Mouse (Mus musculus): ENCODE data around the gene Adra1b. TPM values are rescaled to one million over a fixed set of nuclear protein-coding genes. Genes with fewer than 3 reads are reported as not detected.

Adra1b gene
- polyA plus RNA-seq, 1 experiment from 2014 or later = 6.5 TPM

DNA sequence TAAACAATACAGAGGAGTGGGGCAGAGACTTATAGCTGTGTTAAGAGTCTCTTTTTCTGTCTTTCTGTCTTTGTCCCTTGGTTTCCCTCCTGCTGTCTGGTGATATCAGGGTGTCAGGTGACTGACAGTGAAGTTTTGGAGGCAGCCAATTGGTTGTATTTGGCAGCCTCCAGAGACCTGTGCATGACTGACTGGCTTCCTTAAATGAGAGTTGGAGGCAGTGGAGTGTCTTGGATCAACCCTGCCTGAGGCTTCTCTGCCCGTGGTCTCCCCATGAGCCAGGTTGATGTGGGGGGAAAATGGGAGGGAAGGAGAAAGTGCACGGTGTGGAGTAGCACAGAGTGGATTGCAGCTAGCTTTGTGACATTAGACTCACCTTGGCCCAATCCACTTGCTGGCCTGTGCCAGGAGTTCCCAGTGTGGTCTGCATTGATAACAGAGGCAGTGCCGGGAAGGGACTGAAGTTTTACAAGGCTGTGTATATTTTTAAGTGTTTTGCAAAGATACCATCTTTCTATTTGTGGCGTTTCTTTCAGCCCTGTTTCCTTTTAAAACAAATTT is 33.2 kb downstream of the Adra1b start:
- Histone ChIP-seq H3K36me3 (ENCODE audit: insufficient read depth, low read length) (no peaks in the 10 kb centered on the region), H3K4me2 (replicated peaks; ENCODE audit: low read depth, low read length) (no peak overlapping the region), H3K4me3 (ENCODE audit: low read depth, low read length) (no peak overlapping the region), H3K27ac (ENCODE audit: low read length) (no peak overlapping the region), H3K27me3 (replicated peaks; ENCODE audit: insufficient read depth, low read length) (no peaks in the 10 kb centered on the region), H3K4me1 (ENCODE audit: insufficient read depth, low read depth, low read length) (no peaks in the 10 kb centered on the region), H3K9ac (replicated peaks; ENCODE audit: low read depth) (no peak overlapping the region), H3K9me3 (ENCODE audit: low read length) (no peaks in the 10 kb centered on the region)
- no peak for ATAC-seq
- TF ChIP-seq CTCF (IDR thresholded peaks at IDR 0.05) (no peak), EP300 (IDR thresholded peaks at IDR 0.05) (no peak)
- WGBS = 52% methylated on average over 4 of the region's 4 CpGs
- DNase-seq (ENCODE audit: low spot score) = no peak

GRCm38 (mm10) chr11:43865298-43866165 is 35.5 kb downstream of the Adra1b start:
- ATAC-seq (no peak), DNase-seq (ENCODE audit: low spot score) (no peak)
- no peaks in the 10 kb centered on the region for H3K9me3 ChIP-seq (ENCODE audit: low read length)
- 76% methylated on average over 6 of the region's 6 CpGs for WGBS
- H3K27me3 ChIP-seq (replicated peaks; ENCODE audit: insufficient read depth, low read length) = no peaks in the 10 kb centered on the region
- no peaks in the 10 kb centered on the region for H3K4me1 ChIP-seq (ENCODE audit: insufficient read depth, low read depth, low read length)
- TF ChIP-seq CTCF (IDR thresholded peaks at IDR 0.05) (no peak), EP300 (IDR thresholded peaks at IDR 0.05) (no peak)
- H3K27ac ChIP-seq (ENCODE audit: low read length) = no peak overlapping the region
- H3K9ac ChIP-seq (replicated peaks; ENCODE audit: low read depth) = no peak overlapping the region
- H3K36me3 ChIP-seq (ENCODE audit: insufficient read depth, low read length) = no peaks in the 10 kb centered on the region
- H3K4me3 ChIP-seq (ENCODE audit: low read depth, low read length) = no peak overlapping the region
- no peak overlapping the region for H3K4me2 ChIP-seq (replicated peaks; ENCODE audit: low read depth, low read length)

DNA sequence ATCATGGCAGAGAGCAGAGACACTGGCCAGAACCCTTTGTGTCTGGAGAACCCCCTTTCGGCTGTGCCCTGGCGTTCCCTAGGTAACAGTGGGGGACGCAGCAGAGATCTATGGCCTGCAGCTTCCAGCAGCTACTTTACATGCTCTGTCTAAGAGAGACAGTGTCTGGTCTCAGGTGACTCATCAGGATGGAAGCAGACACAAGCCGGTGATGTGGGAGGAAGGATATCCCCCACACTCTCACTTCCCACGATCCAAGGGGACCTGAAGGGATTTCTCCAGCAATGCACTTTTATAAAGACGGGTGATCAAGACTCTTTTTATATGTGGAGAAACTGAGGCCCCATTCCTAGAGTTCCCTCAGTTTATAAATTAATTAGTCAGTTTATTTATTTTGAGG is 48.0 kb downstream of the Adra1b start:
- TF ChIP-seq CTCF (IDR thresholded peaks at IDR 0.05) (no peak), EP300 (IDR thresholded peaks at IDR 0.05) (no peak)
- 75% methylated on average over 6 of the region's 6 CpGs for WGBS
- H3K4me3 ChIP-seq (ENCODE audit: low read depth, low read length) = no peak overlapping the region

GRCm38 (mm10) chr11:43848056-43848455 is 53.0 kb downstream of the Adra1b start:
- Histone ChIP-seq H3K9ac (replicated peaks; ENCODE audit: low read depth) (no peak overlapping the region), H3K4me3 (ENCODE audit: low read depth, low read length) (no peak overlapping the region), H3K9me3 (ENCODE audit: low read length) (no peaks in the 10 kb centered on the region), H3K4me1 (ENCODE audit: insufficient read depth, low read depth, low read length) (no peaks in the 10 kb centered on the region), H3K4me2 (replicated peaks; ENCODE audit: low read depth, low read length) (no peak overlapping the region), H3K27me3 (replicated peaks; ENCODE audit: insufficient read depth, low read length) (no peaks in the 10 kb centered on the region), H3K27ac (ENCODE audit: low read length) (no peak overlapping the region), H3K36me3 (ENCODE audit: insufficient read depth, low read length) (no peaks in the 10 kb centered on the region)
- TF ChIP-seq CTCF (IDR thresholded peaks at IDR 0.05) = no peak
- no peak for TF ChIP-seq EP300 (IDR thresholded peaks at IDR 0.05)
- DNase-seq (ENCODE audit: low spot score) = no peak
- 76% methylated on average over 4 of the region's 4 CpGs for WGBS
- no peak for ATAC-seq

More for the DNA sequence above, 48.0 kb downstream of the Adra1b start:
- ATAC-seq = no peak
- H3K27me3 ChIP-seq (replicated peaks; ENCODE audit: insufficient read depth, low read length) = no peaks in the 10 kb centered on the region
- no peak for DNase-seq (ENCODE audit: low spot score)
- H3K9ac ChIP-seq (replicated peaks; ENCODE audit: low read depth) = no peak overlapping the region
- no peak overlapping the region for H3K4me2 ChIP-seq (replicated peaks; ENCODE audit: low read depth, low read length)
- H3K9me3 ChIP-seq (ENCODE audit: low read length) = no peaks in the 10 kb centered on the region
- no peaks in the 10 kb centered on the region for H3K4me1 ChIP-seq (ENCODE audit: insufficient read depth, low read depth, low read length)
- no peaks in the 10 kb centered on the region for H3K36me3 ChIP-seq (ENCODE audit: insufficient read depth, low read length)
- H3K27ac ChIP-seq (ENCODE audit: low read length) = no peak overlapping the region

DNA sequence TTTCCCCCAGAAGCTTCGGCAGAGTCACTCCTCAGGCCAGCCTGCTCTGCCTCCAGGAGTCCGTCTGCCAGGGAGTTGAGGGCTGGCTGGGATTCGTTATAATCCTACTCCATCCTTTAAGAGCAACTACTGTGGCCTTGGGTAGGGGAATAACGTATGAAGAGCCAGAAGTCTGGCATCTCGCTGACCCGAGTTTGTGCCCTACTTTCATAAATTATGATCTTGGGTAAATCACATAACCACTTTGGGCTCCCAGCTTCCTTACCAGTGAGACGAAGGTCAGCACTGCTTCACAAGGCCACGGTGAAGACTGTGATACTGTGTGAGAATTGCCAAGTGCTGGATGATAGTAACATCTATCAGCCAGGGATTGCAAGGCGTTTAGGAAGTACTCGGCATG is 59.4 kb downstream of the Adra1b start:
- no peak overlapping the region for H3K9ac ChIP-seq (replicated peaks; ENCODE audit: low read depth)
- no peak overlapping the region for H3K27ac ChIP-seq (ENCODE audit: low read length)
- H3K36me3 ChIP-seq (ENCODE audit: insufficient read depth, low read length) = no peaks in the 10 kb centered on the region
- WGBS = 65% methylated on average over 10 of the region's 10 CpGs
- H3K4me2 ChIP-seq (replicated peaks; ENCODE audit: low read depth, low read length) = no peak overlapping the region
- TF ChIP-seq CTCF (IDR thresholded peaks at IDR 0.05) (no peak), EP300 (IDR thresholded peaks at IDR 0.05) (no peak)
- H3K9me3 ChIP-seq (ENCODE audit: low read length) = no peaks in the 10 kb centered on the region
- DNase-seq (ENCODE audit: low spot score) (no peak), ATAC-seq (no peak)
- no peaks in the 10 kb centered on the region for H3K4me1 ChIP-seq (ENCODE audit: insufficient read depth, low read depth, low read length)
- no peak overlapping the region for H3K4me3 ChIP-seq (ENCODE audit: low read depth, low read length)
- H3K27me3 ChIP-seq (replicated peaks; ENCODE audit: insufficient read depth, low read length) = no peaks in the 10 kb centered on the region

DNA sequence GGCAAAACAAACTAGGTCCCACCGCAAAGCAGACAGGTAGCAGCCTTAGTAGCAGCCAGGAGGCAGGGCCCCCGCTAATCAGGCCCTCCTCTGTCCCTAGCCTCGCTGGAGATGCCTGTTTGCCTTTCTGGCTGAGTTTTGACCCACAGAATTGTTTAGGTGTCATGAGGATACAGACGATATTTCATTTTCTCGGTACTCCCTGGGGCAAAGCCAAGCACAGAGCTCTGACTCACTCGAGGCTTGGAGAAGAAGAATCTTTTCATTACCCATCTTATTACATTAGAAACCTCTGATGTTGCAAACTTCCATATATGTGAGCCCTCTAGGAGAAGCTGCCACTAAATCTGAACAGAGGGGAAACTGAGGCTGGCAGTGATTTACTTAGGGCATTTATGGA is 60.5 kb downstream of the Adra1b start:
- 47% methylated on average over 6 of the region's 6 CpGs for WGBS
- no peak for ATAC-seq

More for the DNA sequence above, 60.5 kb downstream of the Adra1b start:
- H3K9ac ChIP-seq (replicated peaks; ENCODE audit: low read depth) = no peak overlapping the region
- H3K9me3 ChIP-seq (ENCODE audit: low read length) = no peaks in the 10 kb centered on the region
- H3K4me2 ChIP-seq (replicated peaks; ENCODE audit: low read depth, low read length) = no peak overlapping the region
- H3K27me3 ChIP-seq (replicated peaks; ENCODE audit: insufficient read depth, low read length) = 0 out of 2 replicates have a peak, but pooled peaks cover 5% of the 10 kb centered on the region
- no peak overlapping the region for H3K4me3 ChIP-seq (ENCODE audit: low read depth, low read length)
- TF ChIP-seq EP300 (IDR thresholded peaks at IDR 0.05) (no peak), CTCF (IDR thresholded peaks at IDR 0.05) (no peak)
- DNase-seq (ENCODE audit: low spot score) = no peak
- no peak overlapping the region for H3K27ac ChIP-seq (ENCODE audit: low read length)
- H3K4me1 ChIP-seq (ENCODE audit: insufficient read depth, low read depth, low read length) = no peaks in the 10 kb centered on the region
- H3K36me3 ChIP-seq (ENCODE audit: insufficient read depth, low read length) = no peaks in the 10 kb centered on the region

All from lung, postnatal 0 days (tissue).